Mouse (Mus musculus) naive thymus-derived CD4-positive, alpha-beta T cell, adult 2 months (primary cell): ENCODE data around the gene Htra1.

Source experiments
- DNase-seq: peaks from one replicate; pipeline ENCODE4 v3.0.0-alpha.2; 2011; ENCODE audit warnings: low read depth

The Htra1 gene

DNA sequence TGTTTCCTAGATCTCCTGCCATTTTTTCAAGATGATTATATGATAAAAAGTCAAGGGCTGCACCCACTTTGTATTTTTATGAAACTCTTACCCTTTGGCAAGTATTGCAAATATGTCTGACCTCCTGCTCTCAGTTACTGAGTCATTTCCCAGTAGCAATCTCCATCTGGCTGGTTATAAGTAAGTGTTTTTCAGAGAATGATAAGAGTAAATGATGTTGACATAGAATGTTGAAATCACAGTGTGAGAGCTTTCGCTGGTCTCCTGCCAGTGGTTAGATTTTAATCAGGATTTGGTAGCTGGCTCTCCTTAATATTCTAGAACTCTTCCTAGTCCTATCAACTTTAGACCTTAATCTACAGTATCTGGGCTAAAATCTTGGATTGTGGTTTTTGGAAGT is 76.0 kb downstream of the Htra1 start:
- DNase-seq = no peak

DNA sequence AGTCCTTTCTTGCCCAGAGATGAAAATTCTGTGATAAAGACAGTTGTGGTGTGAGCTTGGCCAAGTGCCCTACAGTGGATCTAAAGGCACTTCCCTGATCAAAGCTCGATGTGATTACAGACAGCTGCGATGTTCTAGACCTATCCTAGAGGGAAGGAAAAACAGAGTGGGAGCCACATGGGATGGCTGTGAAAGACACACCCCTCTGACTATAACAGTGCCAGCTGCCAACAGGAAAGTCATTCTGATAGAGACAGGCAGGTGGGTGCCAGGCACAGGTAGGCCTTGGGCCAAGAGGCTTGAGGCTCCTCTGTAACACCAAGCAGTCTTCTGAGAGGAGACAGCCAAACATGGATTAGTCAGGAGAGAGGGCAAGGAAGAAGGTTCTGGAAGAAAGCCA is 83.3 kb downstream of the Htra1 start:
- no peak for DNase-seq

DNA sequence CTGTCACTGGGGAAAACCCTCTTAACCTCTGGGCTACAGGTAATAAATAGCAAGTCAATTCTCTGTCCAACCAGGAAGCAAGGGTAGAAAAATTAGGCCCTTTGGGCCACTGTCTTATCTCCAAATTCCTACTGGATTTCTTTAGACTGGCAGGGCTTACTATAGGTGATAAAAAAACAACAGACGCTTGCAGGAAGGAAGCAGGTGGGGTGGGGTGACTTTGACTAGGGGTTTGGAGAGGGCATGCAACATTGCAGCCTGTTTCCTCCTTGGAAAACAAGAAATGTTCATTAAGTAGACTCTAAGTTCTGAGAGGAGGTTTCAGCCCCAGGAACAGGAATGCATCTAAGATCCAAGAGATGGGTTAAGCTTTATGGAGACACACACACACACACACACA is 88.9 kb downstream of the Htra1 start:
- no peak for DNase-seq

DNA sequence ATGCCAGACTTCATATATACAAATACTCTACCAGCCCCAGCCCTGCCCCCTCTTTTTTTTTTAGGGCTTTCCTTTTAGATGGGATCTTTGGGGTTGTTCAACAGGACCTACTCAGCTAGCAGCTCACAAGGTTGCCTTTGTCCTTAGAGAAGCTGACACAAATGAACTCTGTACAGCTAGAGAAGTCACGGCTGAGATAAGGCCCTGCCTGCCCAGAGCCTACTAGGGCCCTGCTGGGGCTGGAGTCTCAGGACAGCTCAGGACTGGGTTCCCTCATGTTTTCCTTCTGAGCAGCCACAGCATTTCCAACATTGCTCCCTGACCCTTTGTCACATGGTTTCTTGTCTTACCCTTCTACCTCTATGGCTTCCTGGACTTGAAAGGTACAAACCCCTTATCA is 91.6 kb downstream of the Htra1 start:
- DNase-seq = no peak

DNA sequence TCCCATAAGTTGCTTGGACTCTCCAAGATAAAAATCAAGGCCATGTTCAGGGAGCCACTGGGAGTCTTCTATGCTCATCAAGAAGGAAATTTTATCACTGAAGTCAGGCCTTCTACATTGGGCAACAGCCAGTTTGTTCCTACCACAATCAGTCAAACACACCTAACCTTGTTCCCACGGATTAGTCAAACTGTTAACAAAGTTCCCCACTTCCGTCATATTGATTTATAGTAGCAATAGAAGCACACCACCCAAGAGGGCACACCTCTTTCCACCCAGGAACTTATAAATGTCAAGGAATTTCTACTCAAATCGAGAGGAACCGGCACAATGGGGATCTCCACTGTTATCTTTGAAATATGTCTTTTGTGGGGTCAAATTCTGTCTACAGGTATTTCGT is 95.8 kb downstream of the Htra1 start, which contains the start of gene Dmbt1:
Gene Dmbt1, plus strand, starts transcription at position 299 of the 400 bp plus-strand sequence.
- no peak for DNase-seq
